Mouse (Mus musculus): ENCODE results near the gene Psma7.

Gene Psma7

DNA sequence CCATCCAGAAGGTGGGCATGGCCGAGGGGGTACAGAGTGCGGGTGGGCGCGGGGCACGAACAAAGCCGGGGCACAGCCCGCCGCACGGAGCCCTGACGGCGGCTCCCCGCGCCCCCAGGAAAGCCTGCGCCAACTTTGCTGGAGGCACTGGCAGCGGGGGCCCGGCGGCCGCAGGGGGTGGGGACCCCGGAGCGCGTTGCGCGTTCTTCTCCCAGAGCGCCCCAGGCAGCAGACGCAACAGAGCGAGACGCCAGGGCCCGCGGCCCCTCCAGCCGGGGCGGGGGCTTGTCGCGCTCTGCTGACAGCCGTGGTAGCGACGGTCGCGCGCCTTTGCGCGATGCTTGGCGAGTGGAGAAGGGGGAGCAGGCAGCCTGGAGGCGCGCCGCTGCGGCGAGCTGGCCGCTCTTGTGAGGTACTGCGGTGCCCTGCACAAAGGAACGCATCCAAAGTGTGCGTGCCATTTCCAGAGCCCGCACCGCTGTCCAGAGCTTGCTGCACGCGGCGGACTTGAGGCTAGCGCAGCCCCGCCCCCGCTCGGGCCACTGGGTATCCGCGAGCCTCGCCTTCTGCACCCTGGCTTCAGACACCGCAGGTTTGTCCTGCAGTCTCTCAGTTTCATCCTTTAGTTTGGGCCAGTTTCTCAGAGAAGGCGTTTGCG, 754 bp upstream of the Psma7 start:
- peak; percentile 79 to 88 for DNase-seq

DNA sequence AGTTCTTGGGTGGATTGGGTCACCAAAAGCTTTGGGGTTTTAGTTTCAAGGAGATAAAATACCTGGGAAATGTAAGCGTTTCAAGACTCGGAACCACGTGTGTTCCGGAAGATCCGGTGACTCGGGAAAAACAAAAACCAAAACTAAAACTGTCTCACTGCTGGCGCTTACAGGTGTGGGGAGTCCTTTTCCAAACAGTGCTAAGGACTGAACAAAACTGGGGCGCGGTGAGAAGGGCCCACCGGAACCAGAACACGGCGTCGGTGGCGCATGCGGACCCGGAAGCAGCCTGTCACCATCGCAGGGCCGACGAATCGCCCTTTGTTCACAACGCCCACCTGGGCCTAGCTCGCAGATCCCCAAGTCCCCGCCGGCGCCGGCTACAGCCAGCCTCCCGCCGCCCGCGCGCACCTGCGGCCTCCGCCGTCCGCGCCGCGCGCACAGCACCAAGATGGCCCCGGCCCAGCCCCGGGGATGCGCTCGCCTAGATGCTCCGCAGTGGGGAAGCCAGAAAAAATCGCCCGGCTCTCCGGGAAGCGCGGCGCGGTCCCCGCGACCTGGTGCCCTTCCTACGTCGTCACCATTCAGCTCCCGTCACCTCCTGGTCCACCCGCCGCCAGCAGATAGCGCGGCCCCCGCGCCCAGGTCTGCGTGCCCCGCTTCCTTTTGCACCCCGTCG, 517 bp downstream of the Psma7 start:
- peak; percentile 59 to 78 for DNase-seq

- DNase-seq = no peak
These were observed 1.8 kb downstream of the Psma7 start for GRCm38 (mm10) chr2:180040406-180040805.

DNA sequence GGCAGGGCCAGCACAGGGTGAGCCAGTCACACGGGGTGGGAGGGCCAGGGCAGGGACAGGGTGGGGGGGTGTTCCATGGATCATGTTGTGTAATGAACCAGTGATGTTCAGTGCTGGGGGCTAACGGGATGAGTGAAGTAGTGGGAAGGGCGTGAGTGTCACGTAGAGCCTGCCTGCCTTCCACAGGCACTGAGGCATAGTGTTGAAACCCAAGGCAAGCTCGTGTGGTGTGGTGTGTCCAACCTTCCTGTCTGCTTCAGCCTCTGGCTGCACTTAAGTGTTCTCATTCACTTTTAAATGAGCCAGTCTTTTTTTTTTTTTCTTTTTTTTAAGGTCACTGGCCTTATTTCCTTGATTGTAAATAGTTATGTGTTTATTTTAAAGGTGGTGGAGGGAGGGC, 7.5 kb downstream of the Psma7 start:
- DNase-seq = no peak

- DNase-seq = no peak
These were observed 8.3 kb downstream of the Psma7 start for GRCm38 (mm10) chr2:180033956-180034355.

GRCm38 (mm10) chr2:180032925-180033324, 9.3 kb downstream of the Psma7 start:
- DNase-seq = no peak

DNA sequence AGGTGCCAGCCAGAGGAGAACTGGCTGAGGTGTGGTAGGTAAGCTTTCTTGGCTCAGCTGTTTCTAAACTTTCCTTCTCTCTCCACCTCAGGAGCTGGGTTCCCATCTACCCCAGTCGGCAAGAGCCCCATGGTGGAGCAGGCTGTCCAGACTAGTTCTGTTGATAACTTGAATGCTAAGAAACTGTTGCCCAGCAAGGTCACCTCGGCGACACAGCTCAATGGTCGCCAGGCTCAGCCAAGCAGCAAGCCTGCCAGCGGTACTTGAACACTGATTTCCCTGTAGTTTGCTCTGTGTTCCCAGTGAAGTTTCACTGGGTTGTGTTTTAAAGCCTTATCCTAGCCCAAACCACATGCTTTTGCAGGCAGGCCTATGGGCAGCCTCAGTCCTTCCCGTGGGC, 11.0 kb downstream of the Psma7 start:
- peak in 1 of 2 experiments; percentile 34 for DNase-seq

DNA sequence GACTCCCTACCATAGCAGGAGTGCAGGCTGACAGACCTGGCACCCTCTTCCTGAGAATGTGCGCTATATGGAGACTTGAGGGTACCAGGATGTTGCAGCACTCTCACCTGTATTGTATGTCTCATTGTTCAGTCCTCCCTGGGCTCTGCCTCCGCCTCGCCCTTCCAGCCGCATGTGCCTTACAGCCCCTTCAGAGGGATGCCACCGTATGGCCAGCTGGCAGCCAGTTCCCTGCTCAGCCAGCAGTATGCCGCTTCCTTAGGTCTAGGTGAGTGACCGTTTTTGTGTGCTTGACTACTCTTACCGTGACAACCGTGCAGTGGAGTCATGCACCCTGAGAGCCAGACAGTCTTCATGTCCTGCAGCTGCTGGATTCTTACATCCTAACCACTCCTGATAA, 14.5 kb downstream of the Psma7 start:
- no peak for DNase-seq

GRCm38 (mm10) chr2:180025861-180026200, 16.4 kb downstream of the Psma7 start:
- DNase-seq = no peak

- DNase-seq = peak in 1 of 2 experiments; percentile 61
These were observed 16.9 kb downstream of the Psma7 start for GRCm38 (mm10) chr2:180025135-180025860.

GRCm38 (mm10) chr2:180024401-180025098, 17.7 kb downstream of the Psma7 start, which contains the start of gene Lsm14b:
Gene Lsm14b (plus strand): TSS chr2:180024987.
- DNase-seq = peak; percentile 98 to 99

DNA sequence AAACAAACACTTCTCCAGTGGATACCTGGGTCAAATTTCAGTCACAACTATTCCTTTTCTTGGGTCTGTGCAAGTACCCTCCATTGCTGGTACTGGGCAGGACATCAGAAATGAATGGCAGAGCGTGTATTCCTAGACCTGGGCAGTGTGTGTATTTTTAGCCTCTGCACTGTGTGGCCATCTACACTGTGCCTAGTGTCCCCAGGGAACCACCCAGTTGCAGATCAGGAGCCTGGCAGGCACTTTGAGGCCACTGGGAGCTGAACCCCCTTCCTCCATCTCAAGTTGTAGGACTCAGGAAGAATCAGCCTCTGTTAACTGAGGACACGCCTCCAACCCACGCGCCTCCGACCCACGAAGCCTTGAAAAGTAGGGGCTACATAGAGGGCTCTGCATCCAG, 19.5 kb downstream of the Psma7 start:
- DNase-seq = no peak

DNA sequence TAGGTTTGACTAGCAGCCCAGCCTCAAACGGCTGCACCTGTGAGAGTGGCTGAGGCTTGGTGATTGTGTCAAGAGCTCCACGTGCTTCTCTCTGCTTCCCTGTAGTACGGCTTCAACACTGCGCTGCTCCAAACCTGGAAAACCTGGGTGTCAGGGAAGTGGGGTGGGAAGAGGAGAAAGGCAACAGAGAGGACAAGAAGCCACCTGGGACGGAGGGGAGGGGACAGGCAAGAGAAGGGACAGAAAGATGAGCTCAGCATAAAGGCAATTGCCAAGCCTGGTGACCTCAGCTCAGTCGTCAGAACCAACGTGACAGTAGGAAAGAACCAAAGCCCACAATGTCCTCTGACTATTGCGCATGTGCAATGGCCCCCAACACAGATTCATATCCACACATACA, 21.3 kb downstream of the Psma7 start:
- DNase-seq = no peak

GRCm38 (mm10) chr2:180020091-180020661, 22.1 kb downstream of the Psma7 start:
- DNase-seq = no peak

DNA sequence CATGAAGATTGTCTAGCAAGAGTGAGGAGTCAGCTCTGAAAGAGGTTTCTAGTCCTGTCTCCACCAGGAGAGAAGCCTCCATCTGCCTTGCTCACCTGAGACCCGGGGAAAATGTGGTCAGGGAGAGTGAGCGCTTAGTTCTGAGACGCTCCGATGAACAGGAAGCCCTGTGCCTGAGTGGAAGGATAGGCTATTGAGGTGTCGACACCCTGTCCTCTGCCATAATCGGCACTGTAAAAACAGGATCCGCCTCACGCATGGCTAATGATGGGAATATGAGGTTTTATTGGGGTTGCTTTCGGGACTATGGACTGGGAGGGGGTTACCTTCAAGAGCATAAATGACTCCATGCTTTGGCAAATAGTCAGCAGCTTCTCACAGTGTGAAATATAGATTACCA, 23.7 kb downstream of the Psma7 start:
- no peak for DNase-seq

DNA sequence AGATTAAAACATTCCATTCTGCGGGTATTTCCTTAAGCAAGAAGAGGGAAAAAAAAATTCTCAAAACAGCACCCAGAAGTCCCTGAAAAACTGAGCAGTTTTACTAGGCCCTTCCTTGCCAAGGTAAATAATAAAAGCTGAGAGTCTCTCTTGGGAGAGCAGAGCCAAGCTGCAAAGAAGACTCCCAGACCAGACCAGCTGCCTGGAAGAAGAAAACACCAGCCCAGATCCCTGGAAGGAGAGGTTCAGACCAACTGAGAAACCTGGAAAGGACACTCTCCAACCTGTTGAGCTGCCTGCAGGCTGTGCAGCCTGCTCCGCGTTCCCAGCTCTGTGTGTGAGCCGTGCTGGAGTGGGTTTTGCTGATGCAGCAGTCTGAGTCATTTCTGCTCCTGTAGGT, 24.6 kb downstream of the Psma7 start:
- no peak for DNase-seq

DNA sequence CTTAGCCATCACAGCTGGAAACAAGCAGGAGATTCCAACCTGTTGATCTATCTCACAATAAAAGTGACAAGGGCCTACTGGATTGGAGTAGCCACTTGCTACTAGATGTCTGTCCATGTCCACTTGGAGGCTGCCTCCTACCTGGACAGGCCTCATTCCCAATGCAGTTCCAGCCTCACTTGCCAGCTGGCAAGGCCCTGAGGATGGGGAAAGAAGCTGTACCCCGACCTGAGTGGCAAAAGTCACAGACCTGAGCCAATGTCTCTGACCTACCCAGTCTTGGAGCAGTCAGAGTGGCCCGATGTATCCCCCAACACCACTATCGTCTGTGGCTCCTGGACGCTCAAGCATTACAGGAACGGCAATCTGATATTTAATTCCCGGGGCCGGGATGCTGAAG, 28.5 kb downstream of the Psma7 start:
- DNase-seq = no peak

- DNase-seq = no peak
These were observed 30.9 kb downstream of the Psma7 start for GRCm38 (mm10) chr2:180011370-180011769.

DNA sequence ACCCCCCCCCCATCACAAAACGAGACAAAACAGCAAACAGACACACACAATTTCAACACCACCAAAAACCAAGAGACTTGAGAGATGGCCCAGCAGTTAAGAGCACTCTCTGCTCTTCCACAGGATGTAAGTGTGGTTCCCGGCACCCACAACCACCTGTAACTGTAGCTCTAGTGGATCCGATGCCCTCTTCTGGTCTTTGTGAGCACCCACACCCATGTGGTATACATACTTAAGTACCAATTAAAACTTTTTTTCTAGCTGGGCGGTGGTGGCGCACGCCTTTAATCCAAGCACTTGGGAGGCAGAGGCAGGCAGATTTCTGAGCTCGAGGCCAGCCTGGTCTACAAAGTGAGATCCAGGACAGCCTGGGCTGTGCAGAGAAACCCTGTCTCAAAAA, 31.5 kb downstream of the Psma7 start:
- no peak for DNase-seq

DNA sequence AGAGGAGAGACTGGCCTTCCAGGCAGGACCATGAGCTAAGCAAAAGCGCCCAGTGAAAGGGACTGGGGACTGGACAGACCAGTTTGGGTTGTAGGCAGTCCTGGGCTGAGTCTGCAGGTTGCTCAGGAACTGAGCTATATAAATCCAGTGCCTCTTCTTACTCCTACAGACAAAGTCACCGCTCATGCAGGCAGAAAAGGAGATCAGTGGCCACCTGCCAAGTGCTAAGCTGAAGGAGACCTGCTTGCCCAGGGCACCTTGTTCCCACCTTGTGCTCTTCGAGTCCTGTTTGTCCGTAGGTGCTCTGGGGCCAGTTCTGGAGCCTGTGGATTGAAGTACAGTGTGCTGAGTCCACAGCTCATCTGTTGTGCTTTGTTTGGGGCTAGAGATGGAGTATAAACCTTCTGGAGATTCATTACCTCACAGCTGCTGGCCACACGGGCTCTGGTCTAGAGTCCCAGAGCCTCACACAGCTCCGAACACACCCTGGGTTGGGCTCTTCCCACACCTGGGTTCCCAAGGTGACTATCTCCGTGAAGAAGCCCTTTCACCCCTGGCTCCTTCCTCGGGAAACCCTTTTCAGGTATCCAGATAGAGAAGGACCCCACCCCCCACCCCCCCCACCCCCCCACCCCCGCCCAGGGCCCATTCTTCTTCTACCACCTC, 35.7 kb downstream of the Psma7 start:
- DNase-seq = no peak

- no peak for DNase-seq
These were observed 36.4 kb downstream of the Psma7 start for GRCm38 (mm10) chr2:180005656-180006351.

GRCm38 (mm10) chr2:180001635-180002034, 40.6 kb downstream of the Psma7 start:
- DNase-seq = no peak
